Mouse (Mus musculus) R1 (cell line): Measurements from ENCODE around the gene Blm.

Source experiments
- DNase-seq: peaks from one replicate; pipeline ENCODE4 v3.0.0-alpha.2; 2018; ENCODE audit warnings: low read depth, low spot score

Gene Blm

DNA sequence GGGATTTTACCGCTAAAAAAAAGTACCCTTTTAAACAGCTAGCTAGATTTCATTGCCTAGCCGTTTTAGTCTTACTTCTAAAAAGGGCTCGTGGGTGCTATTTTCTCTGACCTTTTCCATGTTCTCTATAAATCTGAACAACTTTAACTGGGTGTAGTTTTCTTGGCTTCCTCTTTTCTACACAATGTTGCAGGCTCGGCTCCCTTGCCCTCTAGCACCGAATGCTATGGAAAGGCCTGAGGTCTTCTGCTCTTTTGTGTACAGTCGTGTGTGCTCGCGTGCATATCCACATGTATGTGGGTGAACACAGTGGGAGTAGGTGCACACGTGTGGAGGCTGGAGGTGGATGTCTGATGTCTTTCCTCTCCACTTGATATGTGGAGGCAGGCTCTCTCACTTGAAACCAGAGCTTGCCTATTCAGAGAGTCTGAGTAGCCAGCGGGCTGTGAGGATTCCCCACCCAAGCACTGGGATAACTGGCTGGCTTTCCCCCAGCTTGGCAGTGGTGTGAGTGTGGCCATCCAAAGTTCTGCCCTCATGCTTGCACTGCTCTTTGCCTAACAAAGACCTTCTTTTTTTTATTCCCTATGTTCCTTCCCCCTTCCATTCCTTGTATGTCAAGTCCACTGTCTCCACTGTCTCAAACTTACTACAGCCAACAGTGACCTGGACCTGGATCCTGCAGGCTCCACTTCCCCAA is 95.0 kb downstream of the Blm start:
- DNase-seq, result no peak

GRCm38 (mm10) chr7:80439032-80439760 is 95.7 kb downstream of the Blm start:
- DNase-seq, result no peak

- no peak for DNase-seq
These were observed 98.3 kb downstream of the Blm start for GRCm38 (mm10) chr7:80436571-80436970.

- DNase-seq, result no peak
These were observed 99.3 kb downstream of the Blm start for GRCm38 (mm10) chr7:80435594-80435993.

DNA sequence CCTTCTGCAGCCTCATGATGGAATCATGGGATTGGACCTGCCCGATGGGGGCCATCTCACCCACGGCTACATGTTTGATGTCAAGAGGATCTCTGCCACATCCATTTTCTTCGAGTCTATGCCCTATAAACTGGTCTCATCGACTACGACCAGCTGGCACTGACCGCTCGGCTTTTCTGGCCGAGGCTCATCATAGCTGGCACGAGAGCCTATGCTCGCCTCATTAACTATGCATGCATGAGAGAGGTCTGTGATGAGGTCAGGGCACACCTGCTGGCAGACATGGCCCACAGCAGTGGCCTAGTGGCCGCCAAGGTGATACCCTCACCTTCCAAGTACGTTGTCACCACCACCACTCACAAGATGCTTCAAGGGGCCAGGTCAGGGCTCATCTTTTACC is 105.3 kb downstream of the Blm start:
- DNase-seq, result no peak

GRCm38 (mm10) chr7:80427730-80428129 is 107.2 kb downstream of the Blm start:
- DNase-seq, result no peak

- DNase-seq, result no peak
These were observed 108.6 kb downstream of the Blm start for GRCm38 (mm10) chr7:80426363-80426762.

DNA sequence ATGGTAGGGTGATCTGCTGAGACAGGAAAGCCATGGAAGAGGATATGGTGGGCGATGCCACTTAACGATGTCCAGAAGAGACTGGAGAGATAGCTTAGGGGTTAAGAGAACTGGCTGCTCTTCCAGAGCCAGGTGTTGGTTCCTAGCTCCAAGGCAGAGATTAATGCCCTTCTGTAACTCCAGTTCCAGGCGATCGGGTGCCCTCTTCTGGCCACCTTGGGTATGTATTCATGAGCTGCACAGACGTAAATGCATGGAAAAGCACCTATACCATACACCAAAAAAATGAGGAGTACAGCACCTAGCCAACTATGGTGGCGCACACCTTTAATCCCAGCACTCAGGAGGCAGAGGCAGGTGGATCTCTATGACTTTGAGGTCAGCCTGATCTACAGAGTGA is 110.2 kb downstream of the Blm start:
- peak; percentile 78 for DNase-seq

GRCm38 (mm10) chr7:80422759-80423480 is 112.0 kb downstream of the Blm start:
- DNase-seq, result peak; percentile 83

GRCm38 (mm10) chr7:80421576-80421975 is 113.3 kb downstream of the Blm start:
- DNase-seq, result no peak

- DNase-seq, result no peak
These were observed 114.3 kb downstream of the Blm start for GRCm38 (mm10) chr7:80420586-80420985.

DNA sequence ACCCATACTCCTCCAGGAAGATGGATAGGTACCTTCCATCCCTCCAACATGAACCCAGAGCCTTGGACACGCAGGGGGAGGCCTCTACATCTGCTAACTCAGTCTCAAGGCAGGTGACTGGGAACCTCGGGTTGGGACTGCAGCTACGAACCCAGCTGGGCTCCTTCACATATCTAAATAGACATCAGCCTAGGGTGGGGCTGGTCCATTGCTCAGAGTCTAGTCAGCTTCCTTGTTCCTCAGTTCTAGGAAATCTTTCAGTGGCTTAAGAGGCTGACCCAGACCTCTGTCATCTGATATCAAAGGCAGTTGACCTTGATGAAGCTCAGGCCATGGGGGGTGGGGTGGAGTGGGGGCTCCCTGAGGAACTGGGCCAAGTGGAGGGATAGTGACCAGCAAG is 115.6 kb downstream of the Blm start:
- DNase-seq, result no peak

- no peak for DNase-seq
These were observed 116.9 kb downstream of the Blm start for GRCm38 (mm10) chr7:80418036-80418435.

DNA sequence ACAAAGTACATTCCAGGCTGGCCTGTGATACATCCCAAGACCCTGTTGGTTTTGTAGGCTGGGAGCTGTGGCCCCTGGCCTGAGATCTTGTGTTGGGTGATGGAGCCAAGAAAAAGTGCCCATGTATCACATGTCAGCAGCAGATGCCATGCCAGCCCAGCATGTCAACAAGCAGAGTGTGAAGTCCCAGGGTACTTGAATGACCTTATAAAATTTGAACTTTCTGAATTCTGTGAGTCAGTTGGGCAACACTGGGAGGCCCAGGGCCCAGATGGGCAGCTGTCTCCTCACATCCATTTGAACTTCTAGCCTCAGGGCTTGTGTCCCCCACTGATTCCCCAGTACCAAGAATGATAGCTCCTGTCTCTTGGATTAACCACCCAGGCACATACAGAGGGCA is 117.3 kb downstream of the Blm start:
- no peak for DNase-seq

- DNase-seq, result no peak
These were observed 118.0 kb downstream of the Blm start for GRCm38 (mm10) chr7:80416969-80417368.

DNA sequence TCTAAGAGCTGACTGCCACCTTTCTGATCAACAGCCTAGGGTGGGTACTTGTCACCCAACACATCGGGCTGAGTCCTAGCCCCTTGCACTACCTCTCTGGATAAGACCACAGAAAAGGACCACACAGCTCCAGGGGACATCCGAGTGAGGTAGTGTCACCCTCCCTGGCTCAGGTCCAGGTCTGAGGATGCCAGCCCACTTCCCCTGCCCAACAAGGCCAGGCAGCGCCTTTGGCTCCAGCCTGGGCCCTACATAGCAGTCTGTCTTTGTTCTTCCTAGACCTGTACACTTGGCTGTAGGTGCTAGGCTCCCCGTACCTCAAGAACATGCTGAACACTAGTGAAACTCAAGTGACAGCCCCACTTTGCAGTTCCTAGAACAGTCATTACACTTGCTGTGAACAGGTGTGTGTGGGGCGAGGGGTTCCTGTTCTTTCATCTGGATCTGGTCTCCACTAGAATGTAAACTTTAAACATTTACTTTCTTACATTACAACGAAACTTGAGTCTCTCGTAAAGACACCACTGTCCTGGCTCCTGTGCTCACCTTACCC is 120.5 kb downstream of the Blm start:
- DNase-seq, result no peak

DNA sequence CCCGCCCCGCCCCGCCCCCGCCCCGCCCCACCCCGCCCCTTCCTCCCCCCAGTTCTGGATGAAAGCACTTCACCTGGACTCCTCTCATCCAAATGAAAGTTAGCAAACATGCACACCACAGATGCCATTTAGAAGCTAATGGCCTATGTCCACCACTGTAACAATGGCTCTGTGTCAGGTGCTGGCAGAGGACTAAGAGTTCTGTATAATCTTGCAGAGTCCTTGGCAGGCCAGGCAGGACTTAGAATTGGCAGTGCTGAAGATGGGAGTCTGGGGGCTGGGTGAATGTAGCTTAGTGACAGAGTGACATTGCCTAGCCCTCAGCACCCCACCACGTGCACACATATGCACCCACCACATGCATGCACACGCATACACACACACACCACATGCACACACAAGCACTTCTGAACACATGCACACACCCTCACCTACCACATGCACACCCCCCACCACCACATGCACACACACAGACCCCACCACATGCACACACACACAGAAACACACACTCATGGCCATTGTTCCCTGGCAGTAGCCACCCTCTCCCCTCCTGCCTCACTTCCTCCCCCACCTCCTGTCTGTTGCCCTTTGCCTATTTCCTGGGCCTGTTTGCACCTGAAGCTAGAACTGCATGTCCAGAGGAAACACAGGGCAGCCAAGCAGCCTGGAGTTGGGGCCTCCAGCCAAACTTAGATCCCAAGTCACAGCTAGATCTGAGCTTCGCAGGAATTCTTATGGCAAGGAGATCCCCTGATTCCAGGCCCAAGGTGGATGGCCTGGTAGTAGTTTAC is 121.2 kb downstream of the Blm start:
- no peak for DNase-seq

GRCm38 (mm10) chr7:80412781-80413180 is 122.1 kb downstream of the Blm start:
- no peak for DNase-seq

- no peak for DNase-seq
These were observed 122.6 kb downstream of the Blm start for GRCm38 (mm10) chr7:80412279-80412678.

GRCm38 (mm10) chr7:80410380-80410779 is 124.5 kb downstream of the Blm start:
- no peak for DNase-seq

GRCm38 (mm10) chr7:80407712-80408111 is 127.2 kb downstream of the Blm start:
- DNase-seq, result no peak

GRCm38 (mm10) chr7:80406186-80406585 is 128.7 kb downstream of the Blm start:
- no peak for DNase-seq
